Mouse (Mus musculus): ENCODE results near the gene Wipf3. TPM values are rescaled to one million over a fixed set of nuclear protein-coding genes. Genes with fewer than 3 reads are reported as not detected.

Wipf3 gene
- total and polyA plus RNA-seq, 2 experiments from 2014 or later, result 2.5 to 5.8 TPM

- Histone ChIP-seq H3K36me3 (replicated peaks; ENCODE audit: control insufficient read depth, insufficient read depth, low read length) (no peaks in the 10 kb centered on the region), H3K27me3 (ENCODE audit: control insufficient read depth, insufficient read depth, low read length) (0 out of 2 replicates have a peak, but pooled peaks cover 14% of the 10 kb centered on the region), H3K9me3 (replicated peaks; ENCODE audit: control insufficient read depth, low read length) (no peaks in the 10 kb centered on the region), H3K4me3 (ENCODE audit: low read depth, low read length) (no peak overlapping the region), H3K9ac (replicated peaks; ENCODE audit: low read depth, low read length) (no peak overlapping the region), H3K27ac (ENCODE audit: low read depth) (no peak overlapping the region), H3K4me1 (ENCODE audit: control insufficient read depth, insufficient read depth) (peaks cover 7% of the 10 kb centered on the region; the same call in 1 of the 2 replicates), H3K4me2 (ENCODE audit: low read depth, low read length) (peak overlapping the region; percentile 7; the same call in 1 of the 2 replicates)
- WGBS, result 77% methylated on average over 10 of the region's 10 CpGs
- DNase-seq (ENCODE audit: low spot score) (no peak), ATAC-seq (ENCODE audit: insufficient read depth, low read depth) (no peak)
- no peak for TF ChIP-seq EP300 (IDR thresholded peaks at IDR 0.05; ENCODE audit: low read depth)
- no peak for TF ChIP-seq CTCF (IDR thresholded peaks at IDR 0.05; ENCODE audit: low read depth)
These were observed 2.4 kb downstream of the Wipf3 start for GRCm38 (mm10) chr6:54431761-54432160.

- 85% methylated on average over 9 of the region's 9 CpGs for WGBS
- no peak for ATAC-seq (ENCODE audit: insufficient read depth, low read depth)
These were observed 2.8 kb downstream of the Wipf3 start for GRCm38 (mm10) chr6:54432191-54432590.

GRCm38 (mm10) chr6:54432806-54433545 lies 3.6 kb downstream of the Wipf3 start:
- Histone ChIP-seq H3K4me3 (ENCODE audit: low read depth, low read length) (no peak overlapping the region), H3K9ac (replicated peaks; ENCODE audit: low read depth, low read length) (no peak overlapping the region), H3K27ac (ENCODE audit: low read depth) (no peak overlapping the region), H3K9me3 (replicated peaks; ENCODE audit: control insufficient read depth, low read length) (no peaks in the 10 kb centered on the region), H3K4me1 (ENCODE audit: control insufficient read depth, insufficient read depth) (peaks cover 7% of the 10 kb centered on the region; the same call in 1 of the 2 replicates), H3K36me3 (replicated peaks; ENCODE audit: control insufficient read depth, insufficient read depth, low read length) (no peaks in the 10 kb centered on the region), H3K4me2 (ENCODE audit: low read depth, low read length) (no peak overlapping the region), H3K27me3 (ENCODE audit: control insufficient read depth, insufficient read depth, low read length) (0 out of 2 replicates have a peak, but pooled peaks cover 10% of the 10 kb centered on the region)
- 43% methylated on average over 13 of the region's 13 CpGs for WGBS
- DNase-seq (ENCODE audit: low spot score) (no peak), ATAC-seq (ENCODE audit: insufficient read depth, low read depth) (no peak)
- TF ChIP-seq CTCF (IDR thresholded peaks at IDR 0.05; ENCODE audit: low read depth), result no peak
- no peak for TF ChIP-seq EP300 (IDR thresholded peaks at IDR 0.05; ENCODE audit: low read depth)

More at GRCm38 (mm10) chr6:54432191-54432590, 2.8 kb downstream of the Wipf3 start:
- Histone ChIP-seq H3K9me3 (replicated peaks; ENCODE audit: control insufficient read depth, low read length) (no peaks in the 10 kb centered on the region), H3K4me1 (ENCODE audit: control insufficient read depth, insufficient read depth) (peaks cover 7% of the 10 kb centered on the region; the same call in 1 of the 2 replicates), H3K9ac (replicated peaks; ENCODE audit: low read depth, low read length) (no peak overlapping the region), H3K4me2 (ENCODE audit: low read depth, low read length) (no peak overlapping the region), H3K27me3 (ENCODE audit: control insufficient read depth, insufficient read depth, low read length) (0 out of 2 replicates have a peak, but pooled peaks cover 14% of the 10 kb centered on the region), H3K4me3 (ENCODE audit: low read depth, low read length) (no peak overlapping the region), H3K27ac (ENCODE audit: low read depth) (no peak overlapping the region), H3K36me3 (replicated peaks; ENCODE audit: control insufficient read depth, insufficient read depth, low read length) (no peaks in the 10 kb centered on the region)
- TF ChIP-seq CTCF (IDR thresholded peaks at IDR 0.05; ENCODE audit: low read depth), result no peak
- no peak for TF ChIP-seq EP300 (IDR thresholded peaks at IDR 0.05; ENCODE audit: low read depth)
- no peak for DNase-seq (ENCODE audit: low spot score)

GRCm38 (mm10) chr6:54434171-54434570 lies 4.8 kb downstream of the Wipf3 start:
- no peak overlapping the region for H3K9ac ChIP-seq (replicated peaks; ENCODE audit: low read depth, low read length)
- H3K27ac ChIP-seq (ENCODE audit: low read depth), result no peak overlapping the region
- H3K4me3 ChIP-seq (ENCODE audit: low read depth, low read length), result no peak overlapping the region
- H3K9me3 ChIP-seq (replicated peaks; ENCODE audit: control insufficient read depth, low read length), result no peaks in the 10 kb centered on the region
- 0 out of 2 replicates have a peak, but pooled peaks cover 4% of the 10 kb centered on the region for H3K27me3 ChIP-seq (ENCODE audit: control insufficient read depth, insufficient read depth, low read length)
- peaks cover 7% of the 10 kb centered on the region; the same call in 1 of the 2 replicates for H3K4me1 ChIP-seq (ENCODE audit: control insufficient read depth, insufficient read depth)
- DNase-seq (ENCODE audit: low spot score) (no peak), ATAC-seq (ENCODE audit: insufficient read depth, low read depth) (no peak)
- WGBS, result 68% methylated on average over 2 of the region's 2 CpGs
- TF ChIP-seq CTCF (IDR thresholded peaks at IDR 0.05; ENCODE audit: low read depth) (no peak), EP300 (IDR thresholded peaks at IDR 0.05; ENCODE audit: low read depth) (no peak)
- no peak overlapping the region for H3K4me2 ChIP-seq (ENCODE audit: low read depth, low read length)
- H3K36me3 ChIP-seq (replicated peaks; ENCODE audit: control insufficient read depth, insufficient read depth, low read length), result no peaks in the 10 kb centered on the region

GRCm38 (mm10) chr6:54435663-54436062 lies 6.3 kb downstream of the Wipf3 start:
- Histone ChIP-seq H3K4me2 (ENCODE audit: low read depth, low read length) (no peak overlapping the region), H3K27ac (ENCODE audit: low read depth) (no peak overlapping the region)

More at GRCm38 (mm10) chr6:54435663-54436062, 6.3 kb downstream of the Wipf3 start:
- 54% methylated on average over 7 of the region's 7 CpGs for WGBS
- Histone ChIP-seq H3K4me1 (ENCODE audit: control insufficient read depth, insufficient read depth) (no peaks in the 10 kb centered on the region; the same call in 1 of the 2 replicates), H3K27me3 (ENCODE audit: control insufficient read depth, insufficient read depth, low read length) (0 out of 2 replicates have a peak, but pooled peaks cover 4% of the 10 kb centered on the region), H3K9ac (replicated peaks; ENCODE audit: low read depth, low read length) (no peak overlapping the region), H3K9me3 (replicated peaks; ENCODE audit: control insufficient read depth, low read length) (no peaks in the 10 kb centered on the region), H3K36me3 (replicated peaks; ENCODE audit: control insufficient read depth, insufficient read depth, low read length) (no peaks in the 10 kb centered on the region), H3K4me3 (ENCODE audit: low read depth, low read length) (no peak overlapping the region)
- ATAC-seq (ENCODE audit: insufficient read depth, low read depth) (no peak), DNase-seq (ENCODE audit: low spot score) (no peak)
- TF ChIP-seq EP300 (IDR thresholded peaks at IDR 0.05; ENCODE audit: low read depth) (no peak), CTCF (IDR thresholded peaks at IDR 0.05; ENCODE audit: low read depth) (no peak)
